Mouse (Mus musculus): Measurements from ENCODE around the gene Atxn7l3. TPM values are rescaled to one million over a fixed set of nuclear protein-coding genes. Genes with fewer than 3 reads are reported as not detected.

The Atxn7l3 gene
- polyA plus RNA-seq, 1 experiment from 2014 or later, result 4.6 TPM

GRCm38 (mm10) chr11:102304141-102304540, 7.7 kb upstream of the Atxn7l3 start:
- H3K27me3 ChIP-seq (ENCODE audit: insufficient read depth, low read length), result no peaks in the 10 kb centered on the region
- H3K4me2 ChIP-seq (ENCODE audit: low read depth, low read length), result no peak overlapping the region
- no peak for TF ChIP-seq CTCF (IDR thresholded peaks at IDR 0.05; ENCODE audit: low read depth)
- no peak for TF ChIP-seq EP300 (IDR thresholded peaks at IDR 0.05; ENCODE audit: low read depth)
- 67% methylated on average over 2 of the region's 2 CpGs for WGBS (ENCODE audit: insufficient replicate concordance)
- DNase-seq, result no peak
- H3K4me3 ChIP-seq (ENCODE audit: low read depth, low read length), result no peak overlapping the region
- no peak overlapping the region for H3K27ac ChIP-seq (ENCODE audit: low read depth)
- H3K4me1 ChIP-seq (ENCODE audit: insufficient read depth), result peaks cover under 1% of the 10 kb centered on the region
- no peaks in the 10 kb centered on the region; the same call in 1 of the 2 replicates for H3K9me3 ChIP-seq (ENCODE audit: low read length)
- peaks cover 26% of the 10 kb centered on the region for H3K36me3 ChIP-seq (replicated peaks; ENCODE audit: insufficient read depth, low read length)
- no peak for ATAC-seq
- H3K9ac ChIP-seq (replicated peaks), result no peak overlapping the region

- Histone ChIP-seq H3K27ac (ENCODE audit: low read depth) (no peak overlapping the region), H3K9ac (replicated peaks) (no peak overlapping the region), H3K4me3 (ENCODE audit: low read depth, low read length) (no peak overlapping the region), H3K4me1 (ENCODE audit: insufficient read depth) (peaks cover 20% of the 10 kb centered on the region), H3K9me3 (ENCODE audit: low read length) (no peaks in the 10 kb centered on the region; the same call in 1 of the 2 replicates), H3K36me3 (replicated peaks; ENCODE audit: insufficient read depth, low read length) (no peaks in the 10 kb centered on the region), H3K4me2 (ENCODE audit: low read depth, low read length) (no peak overlapping the region), H3K27me3 (ENCODE audit: insufficient read depth, low read length) (no peaks in the 10 kb centered on the region)
- ATAC-seq (no peak), DNase-seq (peak; percentile 85)
- TF ChIP-seq EP300 (IDR thresholded peaks at IDR 0.05; ENCODE audit: low read depth), result no peak
- peak; percentile 82 for TF ChIP-seq CTCF (IDR thresholded peaks at IDR 0.05; ENCODE audit: low read depth)
- WGBS (ENCODE audit: insufficient replicate concordance), result 11% methylated on average over 1 of the region's 1 CpGs
Observed at GRCm38 (mm10) chr11:102299839-102300238, 3.4 kb upstream of the Atxn7l3 start.

- TF ChIP-seq EP300 (IDR thresholded peaks at IDR 0.05; ENCODE audit: low read depth), result no peak
- TF ChIP-seq CTCF (IDR thresholded peaks at IDR 0.05; ENCODE audit: low read depth), result no peak
- peaks cover 17% of the 10 kb centered on the region for H3K36me3 ChIP-seq (replicated peaks; ENCODE audit: insufficient read depth, low read length)
- peak overlapping the region; percentile 97 for H3K4me2 ChIP-seq (ENCODE audit: low read depth, low read length)
- H3K27me3 ChIP-seq (ENCODE audit: insufficient read depth, low read length), result no peaks in the 10 kb centered on the region
- peak overlapping the region; percentile 93 for H3K4me3 ChIP-seq (ENCODE audit: low read depth, low read length)
- peak overlapping the region; percentile 82 for H3K9ac ChIP-seq (replicated peaks)
- H3K27ac ChIP-seq (ENCODE audit: low read depth), result peak overlapping the region; percentile 100
- no peaks in the 10 kb centered on the region; the same call in 1 of the 2 replicates for H3K9me3 ChIP-seq (ENCODE audit: low read length)
- WGBS (ENCODE audit: insufficient replicate concordance), result 21% methylated on average over 27 of the region's 27 CpGs
- H3K4me1 ChIP-seq (ENCODE audit: insufficient read depth), result peaks cover 20% of the 10 kb centered on the region
- ATAC-seq, result no peak
- no peak for DNase-seq
Observed at GRCm38 (mm10) chr11:102297577-102298556, 1.4 kb upstream of the Atxn7l3 start.

- Histone ChIP-seq H3K9ac (replicated peaks) (peak overlapping the region; percentile 97), H3K36me3 (replicated peaks; ENCODE audit: insufficient read depth, low read length) (peaks cover 36% of the 10 kb centered on the region), H3K4me3 (ENCODE audit: low read depth, low read length) (peak overlapping the region; percentile 93), H3K4me2 (ENCODE audit: low read depth, low read length) (peak overlapping the region; percentile 97), H3K4me1 (ENCODE audit: insufficient read depth) (peaks cover 20% of the 10 kb centered on the region), H3K27me3 (ENCODE audit: insufficient read depth, low read length) (no peaks in the 10 kb centered on the region), H3K9me3 (ENCODE audit: low read length) (no peaks in the 10 kb centered on the region; the same call in 1 of the 2 replicates), H3K27ac (ENCODE audit: low read depth) (peak overlapping the region; percentile 100)
- TF ChIP-seq EP300 (IDR thresholded peaks at IDR 0.05; ENCODE audit: low read depth) (no peak), CTCF (IDR thresholded peaks at IDR 0.05; ENCODE audit: low read depth) (no peak)
- DNase-seq (peak; percentile 84), ATAC-seq (peak; percentile 35)
- under 1% methylated on average over 39 of the region's 73 CpGs for WGBS (ENCODE audit: insufficient replicate concordance)
Observed at GRCm38 (mm10) chr11:102295598-102296471, 596 bp downstream of the Atxn7l3 start.

- Histone ChIP-seq H3K9me3 (ENCODE audit: low read length) (no peaks in the 10 kb centered on the region; the same call in 1 of the 2 replicates), H3K4me1 (ENCODE audit: insufficient read depth) (peaks cover 20% of the 10 kb centered on the region), H3K27ac (ENCODE audit: low read depth) (peak overlapping the region; percentile 100), H3K27me3 (ENCODE audit: insufficient read depth, low read length) (no peaks in the 10 kb centered on the region), H3K36me3 (replicated peaks; ENCODE audit: insufficient read depth, low read length) (peaks cover 41% of the 10 kb centered on the region), H3K4me2 (ENCODE audit: low read depth, low read length) (peak overlapping the region; percentile 97), H3K9ac (replicated peaks) (peak overlapping the region; percentile 97), H3K4me3 (ENCODE audit: low read depth, low read length) (peak overlapping the region; percentile 93)
- DNase-seq (no peak), ATAC-seq (no peak)
- peak; percentile 47 for TF ChIP-seq CTCF (IDR thresholded peaks at IDR 0.05; ENCODE audit: low read depth)
- TF ChIP-seq EP300 (IDR thresholded peaks at IDR 0.05; ENCODE audit: low read depth), result no peak
- 75% methylated on average over 12 of the region's 12 CpGs for WGBS (ENCODE audit: insufficient replicate concordance)
Observed at GRCm38 (mm10) chr11:102294887-102295597, 1.4 kb downstream of the Atxn7l3 start.

Measured in liver, postnatal 0 days (tissue).